Mouse (Mus musculus) cerebellum, adult 2 months (tissue): Measurements from ENCODE around the gene Mvd.

Experiments
- CTCF ChIP-seq: fragments of 200-500 bp; IDR thresholded peaks from 2 replicates; pipeline ENCODE4 v1.5.1; 2011; ENCODE audit warnings: low read depth, mild to moderate bottlenecking, control low read depth, low read length, moderate library complexity, borderline replicate concordance; ENCODE audit not compliant: insufficient read depth
- POLR2A ChIP-seq: fragments of 200-500 bp; IDR thresholded peaks from 2 replicates; pipeline ENCODE4 v1.6.1; 2011; ENCODE audit warnings: low read length, control low read depth, borderline replicate concordance; ENCODE audit not compliant: insufficient read depth

DNA sequence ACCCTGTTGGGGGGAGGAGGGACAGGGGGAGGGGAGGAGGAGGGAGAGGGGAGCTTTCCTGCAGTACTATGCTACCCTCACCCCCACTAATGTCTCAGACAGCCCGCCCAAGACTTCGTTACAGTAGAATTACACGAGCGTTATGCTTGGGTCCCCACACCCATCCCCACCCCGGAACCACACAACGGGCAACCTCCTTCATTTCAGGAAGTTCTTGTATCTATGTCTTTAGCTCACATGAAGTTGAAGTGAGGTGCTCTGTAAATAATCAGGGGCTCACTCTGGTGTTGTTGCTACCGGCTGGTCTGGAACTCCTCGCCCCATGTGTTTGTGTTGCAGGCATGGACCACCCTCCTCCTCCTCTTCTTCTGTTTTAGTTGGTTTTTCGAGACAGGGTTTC, 15.1 kb downstream of the Mvd start:
- TF ChIP-seq CTCF, result no peak
- no peak for TF ChIP-seq POLR2A
